Mouse (Mus musculus) cerebellum, adult 8-10 months (tissue): Measurements from ENCODE around the gene Tube1.

Experiments used
- DNase-seq: peaks from one replicate; pipeline ENCODE4 v3.0.0; 2022

Gene Tube1

DNA sequence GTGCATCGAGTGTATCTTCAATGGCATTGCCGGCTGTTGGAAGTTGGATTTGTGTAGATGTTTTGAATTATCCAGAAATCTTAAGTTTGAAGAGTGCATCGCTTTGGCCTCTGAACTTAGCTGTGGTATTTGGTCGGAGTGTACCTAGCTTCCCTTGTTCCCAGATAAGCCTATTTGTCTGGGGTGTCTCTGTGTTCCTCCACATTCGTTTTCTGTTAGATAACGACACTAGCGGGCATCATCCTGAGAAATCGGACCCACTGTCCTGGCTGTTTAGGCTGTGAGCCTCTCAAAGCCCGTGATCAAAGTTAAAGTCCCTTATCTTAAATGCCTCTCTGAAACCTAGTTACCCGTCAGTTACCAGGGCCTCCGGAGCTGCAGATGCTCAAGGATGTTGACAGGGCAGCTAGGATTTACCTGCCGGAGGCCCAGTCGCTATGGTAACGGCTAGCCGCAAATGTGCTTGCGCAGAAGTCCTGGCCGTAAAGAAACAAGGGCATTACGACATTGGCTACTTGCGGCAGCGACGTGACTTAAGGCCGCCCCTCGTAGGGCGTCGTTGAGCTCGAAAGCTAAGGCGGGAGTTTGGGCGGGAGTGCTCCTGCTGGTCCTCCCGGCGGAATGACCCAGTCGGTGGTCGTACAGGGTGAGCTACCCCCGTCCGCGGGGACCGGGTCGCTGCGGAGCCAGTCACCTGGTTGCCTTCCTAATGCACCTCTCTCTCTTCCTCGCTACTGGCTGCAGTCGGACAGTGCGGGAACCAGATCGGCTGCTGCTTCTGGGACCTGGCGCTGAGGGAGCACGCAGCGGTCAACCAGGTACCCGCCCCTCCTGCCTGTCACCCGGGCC is at the start of gene Tube1, which contains the start of gene Fam229b:
Gene Tube1 (plus strand): TSS at position 515 of the 849 bp plus-strand sequence.
Gene Fam229b (minus strand): TSS at position 453 of the 849 bp plus-strand sequence.
- peak; percentile 92 for DNase-seq

DNA sequence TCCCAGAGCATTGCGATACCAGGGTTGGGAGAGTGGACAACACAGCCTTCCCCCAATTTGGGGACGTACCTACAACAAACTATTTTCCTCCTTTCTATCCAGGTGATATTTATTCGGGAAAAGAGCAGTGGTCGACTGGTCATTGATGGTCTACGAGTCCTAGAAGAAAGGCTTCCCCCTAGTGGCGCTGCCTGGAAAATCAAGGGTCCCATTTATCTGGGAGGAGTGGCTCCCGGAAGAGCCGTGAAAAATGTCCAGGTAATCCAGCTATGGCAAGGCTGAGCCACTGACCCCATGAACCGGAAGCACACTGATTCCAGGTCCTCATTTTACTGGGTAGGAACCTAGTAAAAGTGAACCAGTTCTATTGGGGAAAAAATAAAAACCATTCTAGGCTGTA is 36.8 kb upstream of the Tube1 start:
- peak; percentile 4 for DNase-seq

DNA sequence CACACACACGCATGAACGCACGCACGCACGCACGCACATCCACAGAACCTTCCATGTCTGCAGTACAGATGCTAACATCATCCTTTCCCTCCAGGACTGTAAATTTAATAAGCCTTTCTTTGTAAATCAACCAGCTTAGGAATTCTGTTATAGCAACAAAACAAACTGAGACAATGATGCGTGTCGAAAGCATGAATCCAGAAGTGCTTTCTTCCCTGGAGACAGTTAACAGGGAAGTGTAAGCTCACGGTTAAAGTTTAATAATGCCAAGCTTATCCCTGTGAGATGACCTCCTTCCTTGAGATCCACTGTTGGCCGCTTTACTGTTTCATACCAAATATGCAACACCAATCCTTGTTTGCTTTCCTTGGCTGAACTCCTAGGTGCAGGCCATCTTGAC is 35.0 kb upstream of the Tube1 start:
- DNase-seq: no peak

DNA sequence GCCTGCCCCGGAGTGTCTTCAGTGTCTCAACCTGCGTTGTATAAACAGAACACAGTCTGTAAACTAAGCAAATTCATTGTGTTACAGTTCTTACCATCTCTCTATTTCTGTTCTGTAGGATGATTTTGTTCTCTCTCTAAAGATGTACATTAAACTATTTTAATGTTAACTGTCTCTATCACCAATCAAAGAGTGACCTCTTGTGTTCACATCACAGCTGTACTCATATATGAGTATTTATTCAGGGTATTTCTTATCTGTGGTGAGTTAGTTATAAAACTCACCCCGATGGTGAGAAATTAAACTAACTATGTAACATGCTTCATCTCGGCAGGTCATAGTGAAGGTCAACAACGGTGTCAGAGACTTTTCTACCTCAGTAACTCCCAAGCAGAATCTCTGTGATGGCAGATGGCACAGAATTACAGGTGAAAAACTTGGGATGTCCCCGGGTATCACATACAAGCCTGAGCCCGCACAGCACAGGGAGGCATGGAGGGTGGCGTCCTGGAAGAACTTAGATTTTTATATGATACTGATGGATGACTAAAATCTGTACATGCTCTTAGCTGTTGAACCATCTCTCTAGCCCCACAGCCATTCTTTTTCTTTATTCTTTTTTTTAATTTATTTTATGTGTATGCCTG is 28.9 kb upstream of the Tube1 start:
- no peak for DNase-seq

DNA sequence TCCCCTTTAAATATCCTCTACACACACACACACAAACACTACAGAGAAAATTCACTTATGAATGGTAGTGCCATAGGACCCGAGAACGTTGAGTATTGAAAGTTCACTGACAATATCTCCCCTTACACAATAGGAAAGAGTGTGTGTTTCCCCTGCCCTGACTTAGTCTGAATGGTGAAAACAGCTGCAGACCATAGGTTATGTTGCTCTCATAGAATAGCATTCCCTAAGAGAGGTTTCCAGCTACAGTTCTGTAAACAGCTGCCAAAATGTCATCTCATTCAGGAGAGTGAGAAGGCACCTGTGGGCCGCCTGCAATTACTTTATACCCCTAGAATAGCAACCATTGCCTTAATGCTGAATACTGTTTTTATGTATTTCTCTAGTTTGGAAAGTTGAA is 27.4 kb upstream of the Tube1 start:
- DNase-seq: no peak

DNA sequence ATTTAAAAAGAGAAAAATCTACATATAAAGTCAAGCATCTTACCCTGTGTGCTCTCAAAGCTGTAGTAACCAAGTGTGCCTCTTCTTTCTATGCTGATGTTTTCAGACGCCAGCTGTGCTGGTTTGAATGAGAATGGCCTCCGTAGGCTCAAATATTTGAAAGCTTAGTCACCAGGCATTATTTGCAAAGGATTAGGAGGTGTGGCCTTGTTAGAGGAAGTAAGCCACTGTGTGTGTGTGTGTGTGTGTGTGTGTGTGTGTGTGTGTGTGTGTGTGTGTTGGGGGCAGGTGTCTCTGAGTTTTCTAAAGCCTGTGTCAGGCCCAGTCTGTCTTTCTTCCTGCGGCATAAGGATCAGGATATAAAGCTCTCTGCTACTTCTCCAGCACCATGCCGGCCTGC is 26.8 kb upstream of the Tube1 start:
- no peak for DNase-seq

DNA sequence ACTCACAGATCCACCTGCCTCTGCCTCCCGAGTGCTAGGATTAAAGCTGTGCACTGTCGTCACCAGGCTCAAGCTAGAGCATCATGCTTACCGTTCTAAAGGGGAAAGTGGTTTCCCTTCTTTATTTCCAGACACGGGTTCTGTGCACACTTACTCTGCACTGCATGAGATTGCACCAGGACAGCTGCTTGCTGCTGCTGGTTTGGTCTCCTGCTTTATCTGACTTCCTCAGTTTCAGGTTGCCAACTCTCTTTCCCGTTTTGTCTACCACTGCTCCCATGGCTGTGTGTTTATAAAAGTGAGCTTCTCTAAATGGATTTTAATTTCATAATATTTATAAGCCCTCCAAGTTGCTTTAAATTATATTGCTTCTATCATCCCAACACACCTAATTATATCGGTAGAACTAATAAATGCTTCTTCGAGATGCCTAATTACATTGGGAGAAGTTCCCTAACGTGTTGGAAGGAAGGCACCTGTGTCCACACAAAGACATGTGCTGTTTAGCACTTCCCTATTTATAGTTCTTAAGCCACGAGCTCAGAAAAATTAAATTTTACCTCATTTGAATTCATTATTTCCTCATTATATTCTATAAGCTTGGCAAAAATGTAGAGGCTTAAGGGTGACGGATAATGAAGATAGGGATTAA is 24.8 kb upstream of the Tube1 start:
- DNase-seq: no peak

DNA sequence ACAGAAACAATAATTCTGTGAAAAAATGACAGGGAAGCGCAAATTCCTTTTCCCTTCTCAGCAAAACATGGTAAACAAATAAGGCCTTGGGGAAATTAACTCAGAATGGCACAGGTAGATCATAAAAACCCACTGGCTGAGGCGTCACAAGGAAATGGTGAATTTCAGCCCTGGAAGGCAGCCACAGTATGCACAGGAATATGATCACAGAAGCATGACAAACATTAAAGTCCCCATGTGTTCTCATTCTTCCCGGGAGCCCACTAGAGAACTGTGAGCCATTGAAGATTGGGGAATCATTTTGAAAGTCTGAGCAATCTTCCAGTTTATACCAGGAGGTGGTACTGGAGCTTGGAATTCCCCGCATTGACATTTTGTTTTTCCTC is 24.3 kb upstream of the Tube1 start:
- DNase-seq: no peak

DNA sequence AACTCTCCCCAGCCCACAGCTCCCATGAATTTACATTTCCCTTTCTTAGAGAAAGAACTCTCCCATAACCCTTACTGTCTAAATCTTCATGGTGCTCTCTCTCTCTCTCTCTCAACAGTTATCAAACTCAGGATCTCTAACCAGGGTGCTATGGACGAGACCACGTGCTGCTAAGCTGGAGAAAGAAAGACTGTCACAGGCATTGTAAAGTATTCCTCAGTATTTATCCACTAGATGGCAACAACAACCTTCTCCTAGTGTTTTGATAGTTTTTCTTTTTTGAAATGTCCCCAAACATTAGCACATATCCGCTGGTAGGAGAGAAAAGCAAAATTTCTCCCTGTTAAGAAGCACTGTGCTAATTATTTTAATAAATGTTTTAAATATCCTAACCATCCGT is 12.4 kb upstream of the Tube1 start:
- DNase-seq: no peak

DNA sequence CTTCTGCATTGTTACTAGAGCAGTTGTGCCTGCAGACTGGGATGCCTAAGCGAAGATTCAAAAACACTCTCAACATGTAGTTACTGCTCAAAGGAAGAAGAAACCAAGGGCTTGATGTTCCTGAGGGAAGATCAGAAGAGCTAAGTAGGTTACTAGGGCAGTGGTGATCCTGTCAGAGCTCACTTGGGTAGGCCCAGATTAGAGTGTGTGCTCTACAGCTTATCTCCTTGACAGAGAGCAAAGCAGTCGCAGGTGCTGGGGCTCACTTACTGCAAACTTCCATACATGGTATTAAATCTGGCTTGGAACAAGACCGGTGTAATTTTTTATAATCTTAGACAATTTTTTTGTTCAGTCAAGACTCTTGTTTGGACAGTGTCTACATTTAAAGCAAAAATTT is 4.0 kb downstream of the Tube1 start:
- no peak for DNase-seq

DNA sequence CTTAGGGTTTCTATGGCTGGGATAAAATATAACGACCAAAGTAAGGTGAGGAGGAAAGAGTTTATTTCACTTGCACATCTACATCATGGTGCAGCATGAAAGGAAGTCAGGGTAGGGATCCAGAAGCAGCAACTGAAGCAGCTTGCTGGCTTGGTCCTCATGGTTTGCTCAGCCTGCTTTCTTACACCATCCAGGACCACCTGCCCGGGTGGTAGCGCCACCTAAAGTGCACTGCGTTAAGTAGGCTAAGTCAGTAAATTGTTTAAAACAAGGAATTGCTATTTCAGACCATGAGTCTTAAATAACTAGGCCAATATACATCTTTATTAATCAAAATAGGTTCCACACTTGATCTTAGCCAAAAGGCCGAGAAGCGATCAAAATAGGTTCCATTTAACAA is 5.0 kb downstream of the Tube1 start:
- DNase-seq: no peak

DNA sequence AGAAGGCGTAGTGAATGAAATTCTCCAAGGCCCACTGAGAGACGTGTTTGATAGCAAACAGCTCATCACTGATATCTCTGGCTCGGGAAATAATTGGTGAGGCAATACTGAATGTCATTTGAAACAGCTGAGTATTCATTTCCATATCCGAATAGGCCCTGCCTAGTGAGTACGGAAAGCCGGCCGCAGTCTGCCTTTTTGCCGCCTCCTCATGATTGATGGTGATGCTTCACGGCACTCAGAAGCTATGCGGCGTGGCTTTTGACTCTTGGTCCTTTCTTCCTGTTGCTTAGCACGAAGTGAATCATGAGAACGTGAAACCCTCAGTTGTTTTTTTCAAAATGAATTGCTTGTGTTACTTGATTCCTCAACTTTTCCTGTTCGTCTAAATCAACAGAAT is 7.1 kb downstream of the Tube1 start:
- no peak for DNase-seq

DNA sequence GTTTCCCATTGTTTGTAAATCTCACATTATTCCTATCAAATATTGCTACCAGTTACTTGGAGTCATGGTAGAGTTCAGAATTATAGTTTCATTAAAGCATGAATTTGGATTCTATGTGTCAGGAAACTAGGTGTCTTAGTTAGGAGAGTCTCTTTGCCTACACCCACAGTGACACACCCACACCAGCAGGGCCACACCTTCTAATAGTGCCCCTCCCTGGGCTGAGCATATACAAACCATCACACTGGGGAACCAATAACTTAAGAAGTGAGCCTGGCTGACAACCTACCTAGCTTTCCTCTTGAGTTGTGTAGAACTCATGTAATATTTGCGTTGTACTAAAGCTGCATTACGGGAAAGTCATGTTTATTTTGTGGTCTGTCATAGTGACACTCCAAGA is 7.6 kb downstream of the Tube1 start:
- no peak for DNase-seq

DNA sequence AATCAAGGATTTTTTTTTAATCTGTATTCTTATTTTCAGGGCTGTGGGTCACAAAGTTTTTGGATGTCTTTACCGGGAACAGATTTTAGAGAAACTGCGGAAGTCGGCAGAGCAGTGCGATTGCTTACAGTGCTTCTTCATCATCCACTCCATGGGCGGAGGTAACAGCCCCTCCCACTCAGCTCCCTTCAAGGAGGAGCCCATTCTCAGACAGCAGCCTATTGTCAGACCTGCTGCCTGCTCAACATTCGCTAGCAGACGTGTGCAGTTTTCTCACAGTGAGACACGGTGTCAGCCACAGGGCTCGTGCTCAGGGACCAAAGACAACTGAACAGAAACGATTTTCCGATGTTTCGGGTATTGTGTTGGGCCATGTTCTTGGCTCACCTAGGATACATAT is 8.4 kb downstream of the Tube1 start:
- DNase-seq: no peak

DNA sequence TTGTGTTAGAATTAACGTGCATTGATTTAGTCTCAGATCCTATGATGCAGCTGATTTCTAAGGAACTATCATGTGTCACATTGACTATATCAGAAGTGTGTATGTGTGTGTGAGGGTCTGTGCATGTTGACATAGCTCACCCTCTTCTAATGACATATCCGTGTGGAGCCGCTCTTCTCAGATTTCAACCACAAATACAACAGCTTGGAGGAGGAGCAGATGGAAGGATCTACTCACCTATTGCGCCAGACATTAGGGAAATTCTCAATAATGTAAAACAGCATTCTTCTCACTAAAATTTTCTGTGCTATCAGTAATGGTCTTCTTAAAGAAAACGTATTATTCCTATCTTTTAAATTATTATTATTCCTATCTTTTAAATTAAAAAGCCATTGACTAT is 22.9 kb downstream of the Tube1 start:
- DNase-seq: no peak

DNA sequence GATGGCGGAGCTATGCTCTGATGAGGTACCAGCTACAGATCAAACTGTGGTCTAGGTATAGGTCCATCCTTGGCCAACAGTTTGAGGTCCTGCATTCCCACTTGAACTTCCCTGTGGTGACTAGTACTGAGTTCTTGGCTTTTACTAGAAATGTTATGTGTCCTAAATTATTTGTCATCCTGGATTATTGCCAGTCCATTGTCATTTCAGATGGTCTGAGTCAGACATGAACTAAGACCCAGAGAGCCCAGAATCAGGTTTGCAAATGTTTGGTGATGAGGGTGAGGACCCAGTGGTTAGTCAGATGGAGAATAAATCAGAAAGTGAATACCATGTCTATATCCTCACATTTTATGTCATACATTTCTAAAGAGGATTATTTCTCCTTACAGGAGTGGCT is 23.5 kb downstream of the Tube1 start:
- no peak for DNase-seq

DNA sequence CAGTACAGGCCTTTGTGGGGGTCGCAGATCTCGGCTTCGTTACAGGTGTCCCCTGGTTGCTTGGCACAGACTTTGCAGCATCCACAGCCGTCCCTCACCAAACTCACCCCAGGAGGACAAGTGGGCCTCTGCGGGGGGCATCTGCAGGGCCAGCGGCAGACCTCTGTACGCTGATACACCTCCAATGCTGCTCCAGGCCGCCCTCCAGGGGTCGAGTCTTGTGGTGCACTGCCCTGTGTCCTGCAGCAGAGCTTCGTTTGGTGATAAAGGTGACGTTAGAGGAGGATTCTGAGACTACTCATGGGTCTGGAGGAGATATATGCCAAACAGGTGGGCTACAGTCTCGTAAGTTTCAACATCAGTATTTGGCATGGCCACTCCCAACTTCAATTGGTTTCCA is 24.5 kb downstream of the Tube1 start:
- no peak for DNase-seq

DNA sequence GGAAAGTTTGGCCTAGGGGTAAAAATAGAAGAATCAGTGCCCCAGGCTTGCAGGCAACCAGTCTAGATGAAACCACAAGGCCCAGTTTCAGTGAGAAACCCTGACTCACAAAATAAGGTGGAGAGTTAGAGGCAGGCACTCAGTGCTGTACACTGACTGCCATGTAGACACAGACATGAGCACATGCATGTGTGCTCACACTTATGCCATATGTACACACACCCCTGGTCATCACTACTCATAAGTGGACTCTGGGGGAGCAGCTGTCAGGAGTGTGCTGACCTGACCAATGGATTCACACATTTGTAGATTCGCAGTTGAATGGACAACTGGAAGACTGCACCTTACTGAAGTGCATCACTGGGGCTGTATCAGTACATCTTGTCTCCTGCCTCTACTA is 27.6 kb downstream of the Tube1 start:
- DNase-seq: no peak

DNA sequence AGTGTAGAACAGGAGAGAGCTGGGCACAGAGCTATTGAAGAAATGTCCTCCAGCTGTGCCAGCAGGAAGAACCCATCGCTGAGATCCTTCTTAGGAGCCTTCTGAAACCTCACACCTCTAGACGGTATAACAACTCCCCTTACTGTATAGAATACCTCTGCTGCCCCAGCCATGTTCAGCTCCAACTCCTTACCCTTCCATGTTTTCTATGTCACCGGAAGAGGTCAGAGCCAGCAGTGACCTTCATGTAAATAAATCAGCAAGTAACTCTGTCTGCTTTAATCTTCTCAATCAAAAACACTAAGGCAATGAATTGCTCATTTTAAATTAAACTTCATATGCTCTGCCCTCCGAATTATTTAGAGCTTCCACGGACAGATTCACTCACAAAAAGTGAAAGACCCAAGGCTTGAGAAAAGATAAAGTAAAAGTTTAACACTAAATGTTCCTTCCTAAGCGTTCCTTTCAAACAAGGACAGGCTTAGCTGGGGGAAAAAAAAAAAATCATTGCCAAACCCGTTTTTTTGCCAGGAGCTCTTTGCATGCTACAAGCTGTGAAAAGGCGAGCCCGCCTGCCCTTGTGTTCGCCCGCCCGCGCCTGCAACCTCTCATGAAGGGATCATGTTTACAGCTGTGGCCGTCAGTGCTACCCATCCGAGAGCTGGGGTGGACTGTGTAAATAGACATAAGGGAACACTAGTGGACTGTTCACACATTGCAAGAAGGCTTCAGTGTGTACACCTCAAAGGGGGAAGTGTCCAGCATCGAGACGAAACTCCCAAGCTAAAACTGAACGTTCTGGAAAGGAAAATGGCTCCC is 29.1 kb downstream of the Tube1 start:
- DNase-seq: no peak

DNA sequence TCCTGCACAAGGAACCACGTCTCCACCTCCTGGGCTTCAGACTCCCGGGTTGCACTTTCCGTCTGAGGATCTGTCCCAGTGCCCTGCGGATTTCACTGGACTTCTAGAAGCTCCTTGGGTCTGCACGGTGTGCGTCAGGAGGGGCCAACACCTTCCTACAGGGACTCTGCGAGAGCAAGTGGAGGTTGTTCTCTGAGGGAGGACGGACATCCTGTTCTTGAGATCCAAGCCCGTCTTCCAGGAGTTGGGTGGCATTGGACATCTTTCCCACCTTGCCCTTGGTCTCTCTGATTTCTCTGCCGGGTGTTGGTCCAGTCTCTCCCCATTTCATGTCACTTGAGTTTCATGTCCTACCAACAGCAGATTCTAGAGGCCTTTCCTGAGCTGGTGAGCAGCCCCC is 29.9 kb downstream of the Tube1 start, which contains the start of gene Ccn6:
Gene Ccn6 (minus strand): TSS at position 101 of the 400 bp plus-strand sequence.
- no peak for DNase-seq

DNA sequence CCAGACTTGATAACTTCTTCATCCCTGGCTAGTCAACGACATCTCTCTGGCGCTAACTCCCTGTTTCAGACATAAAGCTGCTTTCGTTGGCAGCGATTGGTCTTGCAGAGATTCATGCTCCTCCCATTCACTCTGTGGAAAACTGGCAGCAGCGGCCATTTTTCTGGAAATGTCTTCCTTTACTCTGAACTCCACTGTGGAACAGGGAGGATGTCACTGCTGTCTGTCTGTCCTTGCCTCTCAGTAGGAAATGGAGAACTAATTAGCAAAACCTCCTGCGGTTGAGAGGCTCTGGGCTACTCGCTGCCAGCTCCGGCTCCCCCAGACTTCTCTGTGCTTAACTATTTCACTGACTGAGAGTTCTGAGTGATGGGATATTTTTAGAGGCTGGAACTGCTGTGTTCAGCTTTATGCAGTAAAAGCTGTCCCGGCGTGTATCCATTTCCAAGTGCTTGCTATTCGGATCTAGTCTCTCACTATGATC is 31.9 kb downstream of the Tube1 start:
- DNase-seq: peak; percentile 47

DNA sequence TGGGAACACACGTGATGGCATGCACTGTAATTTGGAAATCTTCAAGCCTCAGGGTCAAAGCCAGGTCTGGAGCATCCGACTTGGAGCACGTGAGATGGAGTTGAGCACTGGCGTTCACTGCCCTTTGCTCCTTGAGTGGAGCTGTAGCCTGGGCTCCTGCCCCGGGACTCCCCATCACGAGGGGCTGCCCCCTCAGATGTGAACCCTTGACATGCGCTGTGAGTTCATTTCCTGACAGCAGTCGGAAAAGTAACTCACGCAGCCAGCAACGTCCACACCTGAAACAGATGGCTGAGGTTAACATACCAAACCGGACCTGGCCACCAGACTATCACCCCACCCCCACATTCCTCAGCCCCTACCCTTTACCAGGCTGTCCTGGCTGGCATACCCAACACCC is 33.8 kb downstream of the Tube1 start:
- DNase-seq: no peak

DNA sequence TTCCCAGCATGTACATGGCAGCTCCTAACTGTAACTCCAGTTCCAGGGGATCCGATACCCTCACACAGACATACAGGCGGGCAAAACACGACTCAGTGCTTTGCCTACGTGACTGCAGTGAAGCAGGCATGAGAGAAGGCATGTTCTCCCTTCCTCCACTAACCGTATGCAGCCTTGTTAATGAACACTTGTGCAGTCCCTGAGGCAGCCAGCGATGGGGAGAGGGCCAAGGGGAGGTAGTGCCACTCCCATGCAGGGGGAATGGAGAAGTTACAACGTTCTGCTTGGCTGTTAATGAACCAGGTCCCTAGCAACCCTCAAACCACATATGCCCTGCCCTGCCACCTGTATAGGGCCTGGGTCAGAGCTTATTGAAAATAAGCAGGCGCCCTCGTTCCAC is 35.9 kb downstream of the Tube1 start:
- no peak for DNase-seq
